Mouse (Mus musculus): ENCODE measurements around the gene Htra1. TPM values are rescaled to one million over a fixed set of nuclear protein-coding genes. Genes with fewer than 3 reads are reported as not detected.

Gene Htra1
- total and polyA plus RNA-seq, 2 experiments from 2014 or later, result 79.7 to 95.2 TPM

DNA sequence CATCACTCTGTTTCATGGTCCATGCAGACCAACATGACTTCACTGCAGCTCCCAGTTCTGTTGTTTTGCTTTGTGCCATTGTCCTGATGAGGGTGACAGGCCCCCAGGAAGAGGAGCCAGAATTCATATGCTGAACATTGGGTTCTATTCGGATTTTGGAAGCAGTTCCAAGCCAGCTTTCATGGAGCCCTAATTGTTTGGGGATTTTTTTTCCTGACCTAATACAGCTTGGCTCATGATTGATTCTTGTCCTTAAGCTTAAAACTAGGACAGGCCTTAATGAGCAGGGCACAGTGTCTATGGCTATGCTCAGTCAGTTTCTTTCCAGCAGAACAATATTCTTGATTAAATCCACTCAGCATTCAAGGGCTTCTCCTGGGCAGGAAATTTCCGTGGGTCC, 17.7 kb upstream of the Htra1 start:
- no peaks in the 10 kb centered on the region for H3K4me1 ChIP-seq (ENCODE audit: control insufficient read depth, insufficient read depth)
- H3K9me3 ChIP-seq (replicated peaks; ENCODE audit: control insufficient read depth, low read length), result no peaks in the 10 kb centered on the region
- H3K4me3 ChIP-seq (ENCODE audit: low read depth, low read length), result no peak overlapping the region
- no peak overlapping the region for H3K4me2 ChIP-seq (ENCODE audit: low read depth, low read length)
- H3K27me3 ChIP-seq (ENCODE audit: control insufficient read depth, insufficient read depth, low read length), result no peaks in the 10 kb centered on the region
- H3K36me3 ChIP-seq (replicated peaks; ENCODE audit: control insufficient read depth, insufficient read depth, low read length), result peaks cover 9% of the 10 kb centered on the region; the same call in 1 of the 2 replicates
- 62% methylated on average over 2 of the region's 2 CpGs for WGBS
- no peak for ATAC-seq (ENCODE audit: insufficient read depth, low read depth)
- no peak for TF ChIP-seq CTCF (IDR thresholded peaks at IDR 0.05; ENCODE audit: low read depth)
- no peak for TF ChIP-seq EP300 (IDR thresholded peaks at IDR 0.05; ENCODE audit: low read depth)
- no peak overlapping the region for H3K9ac ChIP-seq (replicated peaks; ENCODE audit: low read depth, low read length)
- no peak for DNase-seq (ENCODE audit: low spot score)
- H3K27ac ChIP-seq (ENCODE audit: low read depth), result no peak overlapping the region

DNA sequence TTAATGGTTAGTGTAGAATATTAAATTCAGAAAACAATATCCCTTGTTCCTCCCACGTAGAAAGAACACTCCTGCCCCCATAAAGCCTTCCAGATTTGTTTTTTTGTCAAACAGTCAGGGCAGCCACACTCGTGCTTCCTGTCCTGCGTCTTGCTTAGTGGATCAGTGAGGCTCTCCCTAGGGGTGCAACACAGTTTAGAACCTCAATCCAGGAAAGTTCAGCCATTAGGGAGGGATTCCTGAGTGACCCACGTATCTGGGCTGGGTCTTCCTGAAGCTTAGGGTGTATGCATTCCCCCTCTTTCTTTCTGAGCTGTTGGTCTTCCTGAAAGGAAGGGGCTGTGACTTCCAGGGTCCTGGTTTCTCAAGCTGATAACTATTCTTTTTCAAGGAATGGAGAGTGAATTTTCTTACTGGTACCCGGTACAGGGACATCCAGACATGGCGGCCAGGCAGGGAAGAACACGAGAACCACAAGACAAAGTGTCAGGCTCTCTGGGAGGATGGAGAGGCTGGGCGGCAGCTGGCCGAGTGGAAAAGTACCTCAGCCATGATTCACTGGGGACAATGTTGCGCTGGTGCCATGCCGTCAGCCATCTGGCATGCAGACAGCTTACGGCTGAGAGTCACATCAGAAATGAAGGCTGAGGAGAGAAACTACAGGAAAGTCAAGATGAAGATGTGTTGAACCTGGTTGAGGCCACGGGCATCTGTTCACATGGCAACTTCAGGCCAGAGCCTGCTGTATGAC, 12.8 kb upstream of the Htra1 start:
- ATAC-seq (ENCODE audit: insufficient read depth, low read depth) (no peak), DNase-seq (ENCODE audit: low spot score) (no peak)
- no peak overlapping the region for H3K9ac ChIP-seq (replicated peaks; ENCODE audit: low read depth, low read length)
- no peaks in the 10 kb centered on the region for H3K36me3 ChIP-seq (replicated peaks; ENCODE audit: control insufficient read depth, insufficient read depth, low read length)
- peak overlapping the region; percentile 41; the same call in 1 of the 2 replicates for H3K27ac ChIP-seq (ENCODE audit: low read depth)
- H3K27me3 ChIP-seq (ENCODE audit: control insufficient read depth, insufficient read depth, low read length), result no peaks in the 10 kb centered on the region
- no peak overlapping the region for H3K4me2 ChIP-seq (ENCODE audit: low read depth, low read length)
- TF ChIP-seq CTCF (IDR thresholded peaks at IDR 0.05; ENCODE audit: low read depth), result no peak
- no peak for TF ChIP-seq EP300 (IDR thresholded peaks at IDR 0.05; ENCODE audit: low read depth)
- no peaks in the 10 kb centered on the region for H3K9me3 ChIP-seq (replicated peaks; ENCODE audit: control insufficient read depth, low read length)
- 60% methylated on average over 13 of the region's 13 CpGs for WGBS
- no peaks in the 10 kb centered on the region for H3K4me1 ChIP-seq (ENCODE audit: control insufficient read depth, insufficient read depth)
- H3K4me3 ChIP-seq (ENCODE audit: low read depth, low read length), result no peak overlapping the region

DNA sequence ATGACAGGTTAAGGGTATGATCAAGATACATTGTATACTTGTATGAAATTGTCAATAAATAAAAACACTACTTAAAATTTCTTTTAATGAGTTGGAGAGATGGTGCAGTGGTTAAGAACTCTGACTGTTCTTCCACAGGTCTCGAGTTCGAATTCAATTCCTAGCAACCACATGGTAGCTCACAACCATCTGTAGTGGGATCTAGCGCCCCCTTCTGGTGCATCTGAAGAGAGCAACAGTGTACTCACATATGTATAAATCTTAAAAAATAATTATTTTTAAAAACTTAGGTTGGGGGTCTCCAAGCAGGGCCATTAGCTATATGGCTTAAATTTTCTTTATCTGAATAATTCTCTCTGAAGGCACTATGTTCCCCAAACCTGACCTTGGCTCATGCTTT, 5.5 kb upstream of the Htra1 start:
- Histone ChIP-seq H3K27ac (ENCODE audit: low read depth) (no peak overlapping the region), H3K9ac (replicated peaks; ENCODE audit: low read depth, low read length) (no peak overlapping the region), H3K4me3 (ENCODE audit: low read depth, low read length) (no peak overlapping the region), H3K4me1 (ENCODE audit: control insufficient read depth, insufficient read depth) (peaks cover 4% of the 10 kb centered on the region; the same call in 1 of the 2 replicates), H3K4me2 (ENCODE audit: low read depth, low read length) (no peak overlapping the region), H3K36me3 (replicated peaks; ENCODE audit: control insufficient read depth, insufficient read depth, low read length) (no peaks in the 10 kb centered on the region), H3K27me3 (ENCODE audit: control insufficient read depth, insufficient read depth, low read length) (peaks cover 5% of the 10 kb centered on the region; the same call in 1 of the 2 replicates), H3K9me3 (replicated peaks; ENCODE audit: control insufficient read depth, low read length) (no peaks in the 10 kb centered on the region)
- DNase-seq (ENCODE audit: low spot score), result no peak
- TF ChIP-seq EP300 (IDR thresholded peaks at IDR 0.05; ENCODE audit: low read depth), result no peak
- TF ChIP-seq CTCF (IDR thresholded peaks at IDR 0.05; ENCODE audit: low read depth), result no peak
- WGBS, result 56% methylated on average over 3 of the region's 3 CpGs
- ATAC-seq (ENCODE audit: insufficient read depth, low read depth), result no peak

DNA sequence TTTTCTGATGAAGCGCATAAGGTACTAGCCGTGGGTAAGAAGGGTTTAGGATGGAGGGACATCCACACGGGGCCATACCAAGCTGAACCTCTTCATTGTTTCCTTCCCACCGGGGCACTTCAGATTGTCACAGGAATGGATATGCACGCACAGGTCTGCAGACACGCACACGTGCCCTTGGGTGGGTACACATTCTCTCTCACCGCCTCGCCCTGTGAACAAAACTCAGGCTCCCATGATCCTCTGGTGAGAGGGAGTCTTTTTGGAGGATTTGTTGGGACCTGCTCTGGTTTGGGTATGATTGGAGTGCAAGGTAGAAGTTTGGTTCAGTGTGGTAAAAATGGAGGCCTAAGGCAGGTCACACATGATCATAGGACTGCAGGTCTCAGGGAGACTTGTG, 3.0 kb upstream of the Htra1 start:
- 93% methylated on average over 9 of the region's 9 CpGs for WGBS

DNA sequence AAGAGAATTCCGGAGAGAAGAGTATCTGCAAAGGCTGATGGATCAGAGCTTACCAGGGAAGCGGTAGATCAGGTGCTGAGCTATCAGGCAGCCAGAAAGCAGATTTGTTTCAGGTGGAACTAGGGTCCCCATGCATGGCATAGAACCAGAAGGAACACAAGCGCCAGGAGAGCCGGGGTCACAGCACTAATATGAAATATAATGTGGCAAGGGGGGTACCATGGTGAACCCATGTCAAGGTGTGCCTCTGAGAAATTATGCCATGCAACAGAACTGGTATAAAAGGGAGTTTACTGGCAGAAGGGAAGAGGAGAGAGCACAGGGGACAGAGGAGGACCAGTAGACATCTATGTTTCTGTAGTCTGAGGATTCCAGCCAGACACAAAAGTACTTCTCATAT, 1.3 kb upstream of the Htra1 start:
- Histone ChIP-seq H3K4me1 (ENCODE audit: control insufficient read depth, insufficient read depth) (peaks cover 17% of the 10 kb centered on the region), H3K4me2 (ENCODE audit: low read depth, low read length) (no peak overlapping the region; the same call in 1 of the 2 replicates), H3K9me3 (replicated peaks; ENCODE audit: control insufficient read depth, low read length) (no peaks in the 10 kb centered on the region), H3K9ac (replicated peaks; ENCODE audit: low read depth, low read length) (no peak overlapping the region), H3K27ac (ENCODE audit: low read depth) (no peak overlapping the region), H3K27me3 (ENCODE audit: control insufficient read depth, insufficient read depth, low read length) (peaks cover 9% of the 10 kb centered on the region; the same call in 1 of the 2 replicates), H3K36me3 (replicated peaks; ENCODE audit: control insufficient read depth, insufficient read depth, low read length) (no peaks in the 10 kb centered on the region), H3K4me3 (ENCODE audit: low read depth, low read length) (no peak overlapping the region)
- no peak for DNase-seq (ENCODE audit: low spot score)
- 84% methylated on average over 4 of the region's 4 CpGs for WGBS
- no peak for ATAC-seq (ENCODE audit: insufficient read depth, low read depth)
- no peak for TF ChIP-seq EP300 (IDR thresholded peaks at IDR 0.05; ENCODE audit: low read depth)

More for the DNA sequence above, 3.0 kb upstream of the Htra1 start:
- no peak for TF ChIP-seq EP300 (IDR thresholded peaks at IDR 0.05; ENCODE audit: low read depth)
- TF ChIP-seq CTCF (IDR thresholded peaks at IDR 0.05; ENCODE audit: low read depth), result no peak
- no peak overlapping the region for H3K9ac ChIP-seq (replicated peaks; ENCODE audit: low read depth, low read length)
- DNase-seq (ENCODE audit: low spot score), result no peak
- H3K27ac ChIP-seq (ENCODE audit: low read depth), result no peak overlapping the region
- H3K4me1 ChIP-seq (ENCODE audit: control insufficient read depth, insufficient read depth), result peaks cover 13% of the 10 kb centered on the region
- no peak for ATAC-seq (ENCODE audit: insufficient read depth, low read depth)
- H3K36me3 ChIP-seq (replicated peaks; ENCODE audit: control insufficient read depth, insufficient read depth, low read length), result no peaks in the 10 kb centered on the region
- peaks cover 9% of the 10 kb centered on the region; the same call in 1 of the 2 replicates for H3K27me3 ChIP-seq (ENCODE audit: control insufficient read depth, insufficient read depth, low read length)
- no peak overlapping the region for H3K4me3 ChIP-seq (ENCODE audit: low read depth, low read length)
- H3K4me2 ChIP-seq (ENCODE audit: low read depth, low read length), result no peak overlapping the region
- no peaks in the 10 kb centered on the region for H3K9me3 ChIP-seq (replicated peaks; ENCODE audit: control insufficient read depth, low read length)
